Mouse (Mus musculus): ENCODE data around the gene Mad1l1. TPM values are rescaled to one million over a fixed set of nuclear protein-coding genes. Genes with fewer than 3 reads are reported as not detected.
A peak's percentile ranks its signal among the peaks of the same experiment; 100 is the strongest.

The Mad1l1 gene
- polyA plus RNA-seq, 1 experiment from 2014 or later: 56.2 TPM

- DNase-seq (ENCODE audit: low spot score): no peak
- 73% methylated on average over 1 of the region's 1 CpGs for WGBS
- Histone ChIP-seq H3K27ac (no peak overlapping the region), H3K9me3 (no peaks in the 10 kb centered on the region), H3K4me1 (replicated peaks) (peaks cover 70% of the 10 kb centered on the region), H3K36me3 (no peaks in the 10 kb centered on the region), H3K4me3 (no peak overlapping the region), H3K27me3 (ENCODE audit: insufficient read depth, poor library complexity, severe bottlenecking) (no peaks in the 10 kb centered on the region)
These were observed 102.1 kb downstream of the Mad1l1 start for GRCm38 (mm10) chr5:140219252-140219651.

GRCm38 (mm10) chr5:140217900-140218299 is 103.5 kb downstream of the Mad1l1 start:
- Histone ChIP-seq H3K27ac (no peak overlapping the region), H3K27me3 (ENCODE audit: insufficient read depth, poor library complexity, severe bottlenecking) (no peaks in the 10 kb centered on the region), H3K4me1 (replicated peaks) (peaks cover 56% of the 10 kb centered on the region), H3K9me3 (no peaks in the 10 kb centered on the region), H3K4me3 (no peak overlapping the region), H3K36me3 (no peaks in the 10 kb centered on the region)
- DNase-seq (ENCODE audit: low spot score): peak; percentile 27
- 42% methylated on average over 2 of the region's 2 CpGs for WGBS

- Histone ChIP-seq H3K27ac (no peak overlapping the region), H3K9me3 (no peaks in the 10 kb centered on the region), H3K4me3 (no peak overlapping the region), H3K27me3 (ENCODE audit: insufficient read depth, poor library complexity, severe bottlenecking) (no peaks in the 10 kb centered on the region), H3K4me1 (replicated peaks) (peaks cover 48% of the 10 kb centered on the region), H3K36me3 (no peaks in the 10 kb centered on the region)
- WGBS: 82% methylated on average over 3 of the region's 3 CpGs
- DNase-seq (ENCODE audit: low spot score): no peak
These were observed 104.3 kb downstream of the Mad1l1 start for GRCm38 (mm10) chr5:140217083-140217482.

- Histone ChIP-seq H3K36me3 (no peaks in the 10 kb centered on the region), H3K9me3 (no peaks in the 10 kb centered on the region), H3K27ac (0 out of 2 replicates have a peak overlapping the region, but pooled peaks have one; percentile 16), H3K4me3 (no peak overlapping the region), H3K27me3 (ENCODE audit: insufficient read depth, poor library complexity, severe bottlenecking) (no peaks in the 10 kb centered on the region), H3K4me1 (replicated peaks) (peaks cover 33% of the 10 kb centered on the region)
- no peak for DNase-seq (ENCODE audit: low spot score)
- 78% methylated on average over 4 of the region's 4 CpGs for WGBS
These were observed 105.8 kb downstream of the Mad1l1 start for GRCm38 (mm10) chr5:140215471-140216087.

- no peak overlapping the region for H3K4me3 ChIP-seq
- no peaks in the 10 kb centered on the region for H3K9me3 ChIP-seq
- peaks cover 27% of the 10 kb centered on the region for H3K4me1 ChIP-seq (replicated peaks)
- WGBS: 90% methylated on average over 4 of the region's 4 CpGs
- no peak for DNase-seq (ENCODE audit: low spot score)
- no peaks in the 10 kb centered on the region for H3K27me3 ChIP-seq (ENCODE audit: insufficient read depth, poor library complexity, severe bottlenecking)
- H3K36me3 ChIP-seq: no peaks in the 10 kb centered on the region
- no peak overlapping the region for H3K27ac ChIP-seq
These were observed 108.4 kb downstream of the Mad1l1 start for GRCm38 (mm10) chr5:140213001-140213400.

- Histone ChIP-seq H3K27ac (no peak overlapping the region), H3K4me1 (replicated peaks) (peaks cover 26% of the 10 kb centered on the region), H3K36me3 (peaks cover 6% of the 10 kb centered on the region; the same call in 1 of the 2 replicates), H3K4me3 (no peak overlapping the region), H3K27me3 (ENCODE audit: insufficient read depth, poor library complexity, severe bottlenecking) (no peaks in the 10 kb centered on the region), H3K9me3 (no peaks in the 10 kb centered on the region)
- DNase-seq (ENCODE audit: low spot score): no peak
- 86% methylated on average over 6 of the region's 6 CpGs for WGBS
These were observed 110.8 kb downstream of the Mad1l1 start for GRCm38 (mm10) chr5:140210417-140211184.

- 57% methylated on average over 19 of the region's 19 CpGs for WGBS
- Histone ChIP-seq H3K9me3 (no peaks in the 10 kb centered on the region), H3K27me3 (ENCODE audit: insufficient read depth, poor library complexity, severe bottlenecking) (no peaks in the 10 kb centered on the region), H3K27ac (peak overlapping the region; percentile 47; the same call in 1 of the 2 replicates), H3K36me3 (peaks cover 6% of the 10 kb centered on the region; the same call in 1 of the 2 replicates), H3K4me1 (replicated peaks) (peaks cover 30% of the 10 kb centered on the region), H3K4me3 (no peak overlapping the region)
- peak; percentile 43 for DNase-seq (ENCODE audit: low spot score)
These were observed 112.5 kb downstream of the Mad1l1 start for GRCm38 (mm10) chr5:140208743-140209409.

- DNase-seq (ENCODE audit: low spot score): no peak
- Histone ChIP-seq H3K27ac (0 out of 2 replicates have a peak overlapping the region, but pooled peaks have one; percentile 16), H3K4me1 (replicated peaks) (peaks cover 32% of the 10 kb centered on the region), H3K9me3 (no peaks in the 10 kb centered on the region), H3K27me3 (ENCODE audit: insufficient read depth, poor library complexity, severe bottlenecking) (no peaks in the 10 kb centered on the region), H3K4me3 (no peak overlapping the region), H3K36me3 (peaks cover 6% of the 10 kb centered on the region; the same call in 1 of the 2 replicates)
- 91% methylated on average over 19 of the region's 19 CpGs for WGBS
These were observed 114.3 kb downstream of the Mad1l1 start for GRCm38 (mm10) chr5:140206726-140207703.

- H3K9me3 ChIP-seq: no peaks in the 10 kb centered on the region
- DNase-seq (ENCODE audit: low spot score): no peak
- no peaks in the 10 kb centered on the region for H3K27me3 ChIP-seq (ENCODE audit: insufficient read depth, poor library complexity, severe bottlenecking)
- H3K27ac ChIP-seq: no peak overlapping the region
- no peak overlapping the region for H3K4me3 ChIP-seq
- H3K4me1 ChIP-seq (replicated peaks): peaks cover 32% of the 10 kb centered on the region
- peaks cover 6% of the 10 kb centered on the region; the same call in 1 of the 2 replicates for H3K36me3 ChIP-seq
- 89% methylated on average over 2 of the region's 2 CpGs for WGBS
These were observed 115.4 kb downstream of the Mad1l1 start for GRCm38 (mm10) chr5:140205991-140206390.

- H3K27me3 ChIP-seq (ENCODE audit: insufficient read depth, poor library complexity, severe bottlenecking): no peaks in the 10 kb centered on the region
- H3K27ac ChIP-seq: no peak overlapping the region
- WGBS: 78% methylated on average over 3 of the region's 3 CpGs
- H3K4me1 ChIP-seq (replicated peaks): peaks cover 30% of the 10 kb centered on the region
- peaks cover 6% of the 10 kb centered on the region; the same call in 1 of the 2 replicates for H3K36me3 ChIP-seq
- H3K4me3 ChIP-seq: no peak overlapping the region
- H3K9me3 ChIP-seq: no peaks in the 10 kb centered on the region
- no peak for DNase-seq (ENCODE audit: low spot score)
These were observed 116.9 kb downstream of the Mad1l1 start for GRCm38 (mm10) chr5:140204465-140204864.

- no peaks in the 10 kb centered on the region for H3K9me3 ChIP-seq
- H3K36me3 ChIP-seq: peaks cover 6% of the 10 kb centered on the region; the same call in 1 of the 2 replicates
- H3K27ac ChIP-seq: no peak overlapping the region
- DNase-seq (ENCODE audit: low spot score): no peak
- H3K4me1 ChIP-seq (replicated peaks): peaks cover 26% of the 10 kb centered on the region
- no peaks in the 10 kb centered on the region for H3K27me3 ChIP-seq (ENCODE audit: insufficient read depth, poor library complexity, severe bottlenecking)
- WGBS: 70% methylated on average over 5 of the region's 5 CpGs
- H3K4me3 ChIP-seq: no peak overlapping the region
These were observed 117.3 kb downstream of the Mad1l1 start for GRCm38 (mm10) chr5:140204037-140204436.

- DNase-seq (ENCODE audit: low spot score): no peak
- H3K27me3 ChIP-seq (ENCODE audit: insufficient read depth, poor library complexity, severe bottlenecking): no peaks in the 10 kb centered on the region
- no peak overlapping the region for H3K4me3 ChIP-seq
- H3K36me3 ChIP-seq: peaks cover 6% of the 10 kb centered on the region; the same call in 1 of the 2 replicates
- no peak overlapping the region for H3K27ac ChIP-seq
- 74% methylated on average over 2 of the region's 2 CpGs for WGBS
- no peaks in the 10 kb centered on the region for H3K9me3 ChIP-seq
- peaks cover 11% of the 10 kb centered on the region for H3K4me1 ChIP-seq (replicated peaks)
These were observed 118.9 kb downstream of the Mad1l1 start for GRCm38 (mm10) chr5:140202451-140202850.
